Mouse (Mus musculus): ENCODE results near the gene Cavin1. TPM values are rescaled to one million over a fixed set of nuclear protein-coding genes. Genes with fewer than 3 reads are reported as not detected.

Gene Cavin1
- total RNA-seq, 2 experiments from 2014 or later: 22.6 to 22.8 TPM

- intact Hi-C loops (cut with DNase I): loop anchor here (2.0 to 10.0 kb wide), 3 partner anchors 66 to 247 kb away; partner anchors contain the start of genes Hspb9 and Kat2a
- no peak for DNase-seq
Observed at GRCm38 (mm10) chr11:100958613-100959463, 11.8 kb downstream of the Cavin1 start.

GRCm38 (mm10) chr11:100957915-100958469 is 12.7 kb downstream of the Cavin1 start:
- intact Hi-C loops (cut with DNase I): loop anchor here (2.0 to 10.0 kb wide), 3 partner anchors 65 to 246 kb away; partner anchors contain the start of genes Hspb9 and Kat2a
- no peak for DNase-seq

DNA sequence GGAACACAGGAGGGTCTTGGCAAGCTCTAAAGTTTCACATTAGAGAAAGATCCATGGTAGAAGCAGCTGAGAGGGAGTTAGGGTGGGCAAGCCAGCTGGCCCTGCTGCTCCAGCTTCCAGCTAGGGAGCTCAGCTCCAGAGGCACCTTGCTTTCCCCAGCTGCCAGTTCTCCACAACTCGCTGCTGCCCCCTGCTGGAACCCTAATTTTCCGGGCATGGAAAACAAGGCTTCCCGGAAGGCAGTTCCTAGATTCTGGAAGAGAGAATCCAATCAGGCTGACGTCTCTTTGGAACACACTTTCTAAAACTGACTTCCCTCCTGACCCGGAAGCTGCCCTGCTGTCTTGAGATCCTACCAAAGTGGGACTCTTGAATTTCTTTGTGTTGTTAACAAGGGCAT is 13.4 kb downstream of the Cavin1 start:
- intact Hi-C loops (cut with DNase I): loop anchor here (5.0 to 10.0 kb wide), 2 partner anchors 212 to 245 kb away; partner anchors contain the start of genes Hspb9 and Kat2a
- DNase-seq: peak; percentile 95

GRCm38 (mm10) chr11:100949540-100949939 is 21.1 kb downstream of the Cavin1 start:
- DNase-seq: no peak
- intact Hi-C loops (cut with DNase I): no loop called here

GRCm38 (mm10) chr11:100948317-100948716 is 22.4 kb downstream of the Cavin1 start:
- no peak for DNase-seq
- intact Hi-C loops (cut with DNase I): no loop called here

- DNase-seq: no peak
- intact Hi-C loops (cut with DNase I): no loop called here
Observed at GRCm38 (mm10) chr11:100947548-100947947, 23.1 kb downstream of the Cavin1 start.

DNA sequence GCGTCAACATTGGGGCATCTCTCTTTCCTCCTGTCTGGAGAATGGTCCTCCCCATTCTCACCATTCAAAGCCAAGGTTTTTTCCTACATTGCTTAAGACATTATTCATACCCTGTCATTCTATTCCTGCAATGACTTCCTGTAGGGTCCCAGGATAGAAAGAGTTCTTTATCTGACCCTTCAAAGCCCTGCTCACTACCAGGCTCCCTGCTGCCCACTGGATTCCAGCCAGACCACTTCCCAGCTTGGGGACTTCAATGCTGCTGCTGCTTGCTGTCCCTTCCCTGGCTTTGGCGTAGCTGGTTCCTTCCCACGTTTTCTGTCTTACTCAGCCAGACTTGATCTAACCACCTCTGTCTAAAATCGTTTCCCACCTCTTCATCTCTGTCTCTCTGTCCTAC is 23.8 kb downstream of the Cavin1 start:
- DNase-seq: peak; percentile 75
- intact Hi-C loops (cut with DNase I): no loop called here

- DNase-seq: no peak
- intact Hi-C loops (cut with DNase I): no loop called here
Observed at GRCm38 (mm10) chr11:100942388-100942787, 28.3 kb downstream of the Cavin1 start.

DNA sequence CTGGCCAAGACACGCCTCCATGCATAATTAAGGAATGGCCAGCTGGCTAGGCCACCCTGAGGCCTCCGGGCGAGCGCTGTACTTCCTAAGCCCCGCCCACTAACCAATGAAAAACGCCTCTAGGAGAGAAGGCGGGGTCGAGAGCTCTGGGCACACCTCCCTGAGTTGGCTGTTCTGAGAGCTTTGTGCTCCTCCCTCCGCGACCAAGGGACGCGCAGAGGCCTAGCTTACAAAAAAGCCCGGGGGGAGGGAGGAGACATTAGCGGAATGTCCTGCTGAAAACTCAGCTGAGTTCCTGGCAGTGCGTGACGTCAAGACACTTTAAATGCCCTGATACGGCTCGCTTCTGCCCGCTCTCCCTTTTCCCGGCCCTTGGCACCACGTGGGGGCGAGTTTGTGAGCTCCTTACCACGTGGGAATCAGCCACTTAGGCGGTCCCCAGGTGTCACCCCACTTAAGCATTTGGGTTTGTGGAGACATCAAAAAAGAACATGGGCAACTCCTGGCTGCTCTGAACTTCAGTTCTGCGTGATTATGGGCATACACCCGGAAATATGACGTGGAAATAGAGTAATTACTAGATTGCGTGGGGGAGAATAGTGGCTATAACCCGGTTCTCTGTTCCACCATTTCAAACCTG is 31.1 kb downstream of the Cavin1 start, which contains the start of gene Stat3:
Gene Stat3, minus strand, starts transcription at position 29 of the 640 bp plus-strand sequence.
- DNase-seq: peak; percentile 100
- intact Hi-C loops (cut with DNase I): no loop called here

- intact Hi-C loops (cut with DNase I): no loop called here
- DNase-seq: no peak
Observed at GRCm38 (mm10) chr11:100938711-100939511, 31.8 kb downstream of the Cavin1 start.

DNA sequence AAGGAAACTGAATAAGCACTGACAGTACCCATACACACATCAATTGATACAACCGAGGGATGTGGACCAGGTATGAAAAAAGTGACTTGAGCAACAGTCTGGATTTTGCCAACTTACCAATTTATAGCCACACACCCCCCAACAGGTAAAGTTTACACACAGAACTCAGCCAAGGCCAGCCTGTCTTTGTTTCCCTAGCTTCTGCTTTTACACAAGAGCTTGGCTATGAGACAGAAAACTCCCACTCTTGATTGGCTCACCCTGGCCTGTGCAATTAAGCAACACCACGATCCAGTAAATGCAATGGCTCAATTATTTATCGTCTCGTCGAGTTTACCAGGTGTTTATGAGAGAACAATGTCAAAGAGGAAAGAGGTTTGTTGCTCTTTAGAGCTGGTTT is 32.6 kb downstream of the Cavin1 start:
- no peak for DNase-seq
- intact Hi-C loops (cut with DNase I): no loop called here

- intact Hi-C loops (cut with DNase I): no loop called here
- DNase-seq: no peak
Observed at GRCm38 (mm10) chr11:100937295-100937694, 33.4 kb downstream of the Cavin1 start.

GRCm38 (mm10) chr11:100935373-100936355 is 35.0 kb downstream of the Cavin1 start:
- DNase-seq: no peak
- intact Hi-C loops (cut with DNase I): no loop called here

DNA sequence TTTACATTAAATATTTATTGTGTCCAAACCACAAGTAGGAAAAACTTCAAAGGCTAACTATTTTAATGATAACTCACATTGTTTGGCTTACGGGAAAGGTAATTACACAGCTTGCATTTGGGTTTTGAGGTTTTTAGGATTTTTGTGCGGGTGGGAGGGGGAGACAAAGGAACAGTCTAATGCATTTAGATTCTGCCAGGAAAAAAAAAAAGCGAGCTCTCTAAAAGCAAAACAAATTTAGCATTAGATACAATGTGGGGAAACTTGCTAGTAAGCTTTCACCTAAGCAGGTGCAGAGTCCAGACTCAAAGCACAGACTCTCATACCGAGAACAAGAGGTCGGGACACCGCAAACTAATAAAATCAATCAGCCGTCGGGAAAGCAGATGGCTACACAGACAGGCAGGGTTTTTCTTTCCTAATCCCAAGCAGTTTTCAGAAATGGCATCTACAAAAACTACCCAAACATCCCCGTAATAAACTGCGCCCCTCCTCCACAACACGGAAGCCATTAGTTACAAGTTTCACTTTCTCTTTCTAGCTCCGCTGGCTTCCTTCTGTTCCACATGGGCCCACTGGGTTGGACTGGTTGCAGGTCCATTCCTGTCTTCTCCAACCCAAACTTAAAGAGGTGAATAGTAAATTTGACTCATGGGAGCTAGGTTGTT is 39.3 kb downstream of the Cavin1 start:
- intact Hi-C loops (cut with DNase I): no loop called here

GRCm38 (mm10) chr11:100930611-100931010 is 40.1 kb downstream of the Cavin1 start:
- no peak for DNase-seq
- intact Hi-C loops (cut with DNase I): no loop called here

More for the DNA sequence above, 39.3 kb downstream of the Cavin1 start:
- no peak for DNase-seq

DNA sequence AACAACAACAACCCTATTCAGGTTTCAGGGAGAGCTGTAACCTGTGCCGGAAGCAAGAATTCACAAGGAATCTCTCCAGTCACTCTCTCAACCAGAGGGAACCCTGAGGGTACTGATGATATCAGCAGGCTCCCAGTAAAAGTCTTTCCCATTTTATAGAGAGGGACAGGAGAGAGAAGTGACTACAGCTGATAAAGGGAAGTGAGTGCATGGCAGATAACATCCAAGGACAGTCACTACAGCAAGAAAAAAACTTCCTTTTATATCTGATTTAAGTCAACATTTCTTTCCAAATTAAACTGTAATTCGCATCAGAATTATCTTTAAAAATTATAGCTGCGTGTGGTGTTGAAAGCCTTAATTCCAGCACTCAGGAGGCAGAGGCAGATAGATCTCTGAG is 43.3 kb downstream of the Cavin1 start:
- intact Hi-C loops (cut with DNase I): no loop called here
- no peak for DNase-seq

- no peak for DNase-seq
- intact Hi-C loops (cut with DNase I): no loop called here
Observed at GRCm38 (mm10) chr11:100924386-100924919, 46.2 kb downstream of the Cavin1 start.

DNA sequence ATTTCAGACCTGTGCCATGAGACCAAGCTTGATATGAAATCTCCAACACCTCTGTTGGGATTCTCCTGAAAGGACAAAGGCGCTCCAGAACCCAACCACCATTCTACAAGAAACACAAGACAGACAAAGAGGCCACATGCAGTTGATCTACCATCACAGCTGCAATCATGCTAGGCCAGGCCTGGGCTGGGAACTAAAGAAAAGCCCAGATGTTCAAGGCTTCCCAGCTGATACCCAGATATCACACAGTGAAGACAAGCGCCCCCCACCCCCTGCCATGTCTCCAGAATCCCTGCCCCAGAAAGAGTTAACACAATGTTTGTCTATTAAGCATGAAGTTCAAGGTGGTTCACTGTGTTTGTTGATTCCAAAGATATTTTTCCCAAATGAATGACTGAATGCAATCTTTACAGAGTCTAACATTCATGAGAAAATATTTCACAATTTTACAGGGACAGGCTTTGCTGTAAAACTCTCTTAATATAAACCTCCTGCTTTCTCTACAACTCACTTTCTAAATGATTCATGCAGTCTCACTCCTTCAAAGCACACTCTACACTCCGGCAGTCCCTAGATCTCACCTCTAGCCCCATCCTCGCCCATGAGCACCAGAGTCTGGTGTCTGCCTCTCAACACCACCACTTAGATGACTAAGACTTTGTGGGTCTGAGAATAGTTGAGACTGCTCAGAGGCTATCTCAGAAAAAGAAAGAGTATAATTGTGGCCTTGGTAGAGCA is 49.6 kb downstream of the Cavin1 start:
- intact Hi-C loops (cut with DNase I): no loop called here
- DNase-seq: no peak

All from left cerebral cortex, postnatal 4 days (tissue).